Mouse (Mus musculus): ENCODE results near the gene Srsf12. TPM values are rescaled to one million over a fixed set of nuclear protein-coding genes. Genes with fewer than 3 reads are reported as not detected.

Srsf12 gene
- polyA plus RNA-seq, 1 experiment from 2014 or later = 3.3 TPM

DNA sequence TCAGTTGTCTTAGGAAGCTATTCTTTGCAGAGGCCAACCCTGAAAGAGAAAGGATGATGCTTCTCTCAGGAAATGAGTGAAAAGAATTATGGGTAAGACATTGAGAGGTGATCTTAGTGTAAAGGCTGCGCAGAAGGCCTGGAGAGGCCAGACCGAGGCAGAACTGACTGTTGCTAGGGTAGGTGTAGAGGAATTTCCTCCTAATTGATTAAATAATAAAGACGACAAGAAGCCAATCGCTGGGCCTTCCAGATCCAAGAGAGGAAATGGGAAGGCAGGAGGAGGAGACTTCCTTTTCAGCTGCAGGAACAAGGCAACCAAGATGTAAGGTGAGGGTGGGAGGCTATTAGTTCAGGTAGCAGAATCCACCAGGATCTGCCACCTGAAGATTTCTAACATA, 45.9 kb downstream of the Srsf12 start:
- no peak overlapping the region for H3K27ac ChIP-seq
- no peak overlapping the region for H3K4me2 ChIP-seq
- H3K27me3 ChIP-seq = no peaks in the 10 kb centered on the region
- H3K36me3 ChIP-seq = no peaks in the 10 kb centered on the region
- no peak for ATAC-seq (ENCODE audit: borderline replicate concordance, extremely low read depth, low FRiP score, low TSS enrichment)
- H3K9me3 ChIP-seq = no peaks in the 10 kb centered on the region
- no peak overlapping the region for H3K9ac ChIP-seq
- no peak overlapping the region for H3K4me3 ChIP-seq
- H3K4me1 ChIP-seq = no peaks in the 10 kb centered on the region
- WGBS = 78% methylated on average over 4 of the region's 4 CpGs

DNA sequence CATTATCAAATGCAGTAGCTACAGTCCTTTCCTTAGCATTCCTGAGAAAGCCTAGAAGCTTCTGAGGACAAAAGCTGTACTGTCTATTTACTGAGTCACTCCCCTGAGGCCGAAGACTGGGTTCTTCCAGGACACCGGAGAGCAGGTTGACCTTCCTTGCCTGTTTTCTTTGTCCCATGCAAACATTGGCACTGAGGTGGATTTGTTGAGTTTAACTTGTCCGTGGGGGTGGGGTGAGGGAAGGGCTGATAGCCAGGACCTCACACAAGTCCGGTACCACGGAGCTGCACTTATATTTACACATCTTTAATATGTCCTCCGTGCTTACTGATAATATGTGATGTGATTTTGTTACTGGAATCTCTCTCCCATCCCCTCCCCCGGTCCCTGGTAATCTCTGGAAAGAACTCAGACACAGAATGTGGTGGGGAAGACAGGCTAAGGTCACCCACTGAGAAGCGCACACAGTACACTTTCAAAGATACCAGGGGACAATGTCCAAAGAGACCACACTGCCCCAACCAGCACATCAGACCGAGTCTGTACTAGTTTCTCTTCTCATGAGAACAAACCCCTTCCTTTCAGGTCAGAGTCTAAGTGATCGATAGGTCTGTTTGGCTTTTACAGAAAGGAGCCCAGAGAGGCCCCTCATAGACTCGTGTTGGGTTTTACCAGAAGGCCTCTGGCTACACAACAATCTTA, 48.6 kb downstream of the Srsf12 start:
- no peak overlapping the region for H3K27ac ChIP-seq

DNA sequence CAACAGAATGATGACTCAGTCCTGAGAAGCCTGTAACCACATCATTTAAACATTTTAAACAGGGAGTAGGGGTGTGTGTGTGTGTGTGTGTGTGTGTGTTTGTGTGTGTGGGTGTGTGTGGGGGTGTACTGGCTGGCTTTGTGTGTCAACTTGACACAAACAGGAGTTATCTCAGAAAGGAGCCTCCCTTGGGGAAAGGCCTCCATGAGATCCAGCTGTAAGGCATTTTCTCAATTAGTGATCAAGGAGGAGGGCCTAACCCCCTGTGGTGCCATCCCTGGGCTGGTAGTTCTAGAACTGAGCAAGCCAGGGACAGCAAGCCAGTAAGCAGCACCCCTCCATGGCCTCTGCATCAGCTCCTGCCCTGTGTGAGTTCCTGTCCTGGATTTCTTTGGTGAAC, 51.5 kb downstream of the Srsf12 start:
- no peak overlapping the region for H3K4me3 ChIP-seq
- H3K4me2 ChIP-seq = 0 out of 2 replicates have a peak overlapping the region, but pooled peaks have one; percentile 21
- no peak overlapping the region for H3K9ac ChIP-seq
- peak overlapping the region; percentile 85; the same call in 1 of the 2 replicates for H3K27ac ChIP-seq
- no peaks in the 10 kb centered on the region for H3K36me3 ChIP-seq
- H3K4me1 ChIP-seq = peaks cover 20% of the 10 kb centered on the region
- no peaks in the 10 kb centered on the region for H3K9me3 ChIP-seq
- H3K27me3 ChIP-seq = no peaks in the 10 kb centered on the region
- no peak for ATAC-seq (ENCODE audit: borderline replicate concordance, extremely low read depth, low FRiP score, low TSS enrichment)

More for the DNA sequence above, 48.6 kb downstream of the Srsf12 start:
- ATAC-seq (ENCODE audit: borderline replicate concordance, extremely low read depth, low FRiP score, low TSS enrichment) = no peak
- Histone ChIP-seq H3K27me3 (no peaks in the 10 kb centered on the region), H3K9me3 (no peaks in the 10 kb centered on the region), H3K4me1 (peaks cover 20% of the 10 kb centered on the region), H3K4me2 (no peak overlapping the region), H3K4me3 (no peak overlapping the region), H3K9ac (no peak overlapping the region), H3K36me3 (no peaks in the 10 kb centered on the region)
- 38% methylated on average over 11 of the region's 11 CpGs for WGBS

DNA sequence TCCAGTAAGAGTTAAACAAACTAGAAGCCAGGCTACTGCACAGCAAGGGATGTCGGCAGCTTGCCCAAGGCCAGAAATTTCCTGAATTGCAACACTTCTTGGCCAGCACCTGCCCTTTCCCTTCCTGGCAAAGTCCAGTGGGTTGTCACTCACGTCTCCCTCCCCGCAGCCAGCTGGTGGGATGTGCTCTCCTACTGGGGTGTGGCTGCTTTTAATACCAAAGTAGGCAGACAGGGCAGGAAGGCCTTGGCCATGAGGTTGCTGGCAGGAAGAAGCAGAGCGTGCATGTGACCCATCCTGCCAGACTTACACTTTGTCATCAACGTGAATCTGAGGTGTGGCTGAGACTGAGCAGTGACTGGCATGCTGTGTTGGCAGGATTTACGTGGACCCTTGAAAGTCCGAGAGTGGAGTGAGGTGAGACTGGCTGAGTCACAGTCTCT, 52.5 kb downstream of the Srsf12 start:
- H3K4me3 ChIP-seq = no peak overlapping the region
- H3K27ac ChIP-seq = peak overlapping the region; percentile 85
- no peaks in the 10 kb centered on the region for H3K36me3 ChIP-seq
- H3K27me3 ChIP-seq = no peaks in the 10 kb centered on the region
- H3K4me2 ChIP-seq = peak overlapping the region; percentile 21; the same call in 1 of the 2 replicates
- H3K9ac ChIP-seq = no peak overlapping the region
- H3K9me3 ChIP-seq = no peaks in the 10 kb centered on the region
- peaks cover 20% of the 10 kb centered on the region for H3K4me1 ChIP-seq
- WGBS = 7% methylated on average over 7 of the region's 7 CpGs
- peak; percentile 94 for ATAC-seq (ENCODE audit: borderline replicate concordance, extremely low read depth, low FRiP score, low TSS enrichment)

DNA sequence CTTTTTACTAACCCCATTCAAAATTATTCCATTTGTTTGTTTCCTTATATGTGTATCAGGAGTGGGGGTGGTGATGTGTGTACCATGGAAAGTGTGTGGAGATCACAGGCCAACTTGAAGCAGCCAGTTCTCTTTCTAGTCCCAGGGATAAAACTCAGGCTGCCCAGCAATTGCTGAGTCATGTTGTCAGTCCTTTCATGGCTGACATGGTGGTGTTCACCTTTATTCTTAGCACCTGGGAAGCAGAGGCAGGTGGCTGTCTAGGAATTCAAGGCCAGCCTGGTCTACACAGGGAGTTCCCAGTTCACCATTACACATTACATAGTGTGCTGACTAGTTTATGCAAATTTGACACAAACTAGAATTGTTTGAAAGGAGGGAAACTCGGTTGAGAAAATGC, 54.1 kb downstream of the Srsf12 start:
- H3K36me3 ChIP-seq = no peaks in the 10 kb centered on the region
- H3K27ac ChIP-seq = no peak overlapping the region
- no peak overlapping the region for H3K9ac ChIP-seq
- no peak overlapping the region for H3K4me2 ChIP-seq
- peaks cover 20% of the 10 kb centered on the region for H3K4me1 ChIP-seq
- no peaks in the 10 kb centered on the region for H3K9me3 ChIP-seq
- H3K4me3 ChIP-seq = no peak overlapping the region
- no peaks in the 10 kb centered on the region for H3K27me3 ChIP-seq
- WGBS = 73% methylated on average over 1 of the region's 1 CpGs
- ATAC-seq (ENCODE audit: borderline replicate concordance, extremely low read depth, low FRiP score, low TSS enrichment) = no peak

DNA sequence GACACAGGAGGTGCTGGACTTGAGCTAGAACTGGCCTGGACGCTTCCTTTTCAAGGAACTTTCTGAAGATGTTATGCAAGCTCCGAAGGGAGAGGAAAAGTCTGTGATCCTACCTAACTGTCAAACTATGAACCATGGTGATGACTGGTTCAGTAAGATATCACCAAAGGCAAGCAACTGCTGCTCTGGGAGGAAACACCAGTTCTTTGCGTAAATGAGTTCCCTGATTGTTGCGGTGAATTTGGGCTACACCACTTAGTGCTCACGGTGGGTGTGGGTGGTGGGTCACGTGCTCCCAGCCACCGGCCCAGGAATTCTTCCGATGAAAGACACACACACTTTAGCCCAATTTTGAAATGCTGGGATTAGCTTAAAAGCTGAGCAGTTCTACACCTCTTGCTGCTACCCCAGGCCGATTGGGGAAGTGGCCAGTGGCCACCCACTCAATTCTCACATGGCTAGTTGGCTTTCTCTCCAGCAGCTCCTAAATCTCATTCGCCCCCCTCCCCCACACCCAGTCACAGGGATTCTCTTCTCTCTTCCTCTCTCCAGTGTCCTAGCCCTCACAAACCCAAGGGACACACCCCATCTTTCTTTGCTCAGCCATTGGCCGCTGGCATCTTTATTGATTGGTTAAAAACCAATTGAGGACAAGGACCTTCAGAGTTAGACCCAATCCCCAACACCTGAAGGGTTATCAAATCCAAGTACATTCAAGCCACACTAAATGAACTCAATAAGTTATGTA, 56.4 kb downstream of the Srsf12 start:
- WGBS = 82% methylated on average over 11 of the region's 11 CpGs
- Histone ChIP-seq H3K4me1 (peaks cover 20% of the 10 kb centered on the region), H3K4me2 (no peak overlapping the region), H3K9me3 (no peaks in the 10 kb centered on the region), H3K9ac (no peak overlapping the region), H3K36me3 (no peaks in the 10 kb centered on the region), H3K27me3 (no peaks in the 10 kb centered on the region), H3K27ac (no peak overlapping the region), H3K4me3 (no peak overlapping the region)
- no peak for ATAC-seq (ENCODE audit: borderline replicate concordance, extremely low read depth, low FRiP score, low TSS enrichment)

DNA sequence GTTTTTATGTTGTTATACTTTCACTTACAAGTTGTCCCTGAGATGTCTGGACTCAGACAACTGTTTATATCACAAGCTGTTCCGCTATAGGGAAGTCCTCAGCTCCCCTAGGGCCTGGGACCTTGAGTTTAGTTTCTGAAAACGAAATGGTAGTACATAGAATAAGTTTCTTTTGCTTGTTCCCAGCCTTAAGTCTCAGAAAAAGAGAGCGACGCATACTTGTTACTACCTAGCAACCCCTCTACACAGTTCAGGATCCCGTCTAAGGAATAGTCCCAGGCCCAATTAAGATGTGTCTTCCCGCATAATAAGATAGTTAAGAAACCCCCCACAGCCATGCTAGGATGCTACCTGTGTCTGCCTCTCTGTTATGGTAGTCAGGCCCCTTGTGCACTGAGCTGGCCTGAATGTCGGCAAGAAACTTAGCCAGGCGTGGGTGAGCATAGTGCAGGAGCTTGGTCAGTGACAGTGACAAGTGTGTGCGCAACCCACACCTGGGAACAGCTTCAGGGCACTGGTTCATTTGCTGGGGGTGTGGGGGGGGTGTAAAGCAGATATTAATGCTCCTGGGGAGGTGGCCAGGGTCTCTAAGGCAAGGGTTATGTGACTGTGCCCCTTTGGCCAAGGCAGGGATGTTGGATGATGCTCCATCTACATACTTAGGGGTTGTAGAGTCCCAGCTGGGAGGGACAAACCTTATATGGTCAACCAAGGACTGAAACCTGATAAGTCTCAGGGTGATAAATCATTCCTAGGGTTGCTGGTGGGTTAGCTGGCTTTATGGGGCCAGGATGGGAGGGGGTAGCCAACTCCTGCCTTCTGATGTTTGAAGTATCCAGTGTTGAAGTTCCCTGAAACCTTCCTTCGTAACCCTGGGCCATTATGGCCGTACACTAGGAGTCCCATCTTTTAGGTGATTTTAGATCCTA, 61.9 kb downstream of the Srsf12 start:
- no peak overlapping the region for H3K27ac ChIP-seq
- no peak overlapping the region for H3K9ac ChIP-seq
- no peak for ATAC-seq (ENCODE audit: borderline replicate concordance, extremely low read depth, low FRiP score, low TSS enrichment)
- no peaks in the 10 kb centered on the region for H3K4me1 ChIP-seq
- H3K9me3 ChIP-seq = no peaks in the 10 kb centered on the region
- H3K27me3 ChIP-seq = no peaks in the 10 kb centered on the region
- 75% methylated on average over 11 of the region's 11 CpGs for WGBS
- no peak overlapping the region for H3K4me2 ChIP-seq
- H3K4me3 ChIP-seq = no peak overlapping the region
- no peaks in the 10 kb centered on the region for H3K36me3 ChIP-seq

DNA sequence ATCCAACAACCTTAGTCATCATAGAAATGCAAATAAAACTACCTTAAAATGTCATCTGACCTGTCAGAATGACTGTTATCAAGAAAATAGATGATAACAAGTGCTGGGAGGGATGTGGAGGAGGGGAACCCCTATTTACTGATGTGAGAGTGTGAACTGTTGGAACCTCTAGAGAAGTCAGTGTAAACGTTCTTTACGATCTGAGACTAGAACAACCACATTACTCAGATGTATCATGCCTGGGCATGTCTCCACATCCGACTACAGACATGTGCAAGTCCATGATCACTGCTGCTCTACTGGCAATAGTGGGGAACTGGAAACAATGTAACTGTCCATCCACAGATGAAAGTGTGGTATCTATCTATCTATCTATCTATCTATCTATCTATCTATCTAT, 64.6 kb downstream of the Srsf12 start:
- H3K27me3 ChIP-seq = no peaks in the 10 kb centered on the region
- H3K4me2 ChIP-seq = no peak overlapping the region
- no peaks in the 10 kb centered on the region for H3K36me3 ChIP-seq
- no peaks in the 10 kb centered on the region for H3K9me3 ChIP-seq
- no peak overlapping the region for H3K9ac ChIP-seq
- H3K4me3 ChIP-seq = no peak overlapping the region
- no peak overlapping the region for H3K27ac ChIP-seq
- WGBS = 41% methylated on average over 3 of the region's 3 CpGs
- no peak for ATAC-seq (ENCODE audit: borderline replicate concordance, extremely low read depth, low FRiP score, low TSS enrichment)
- no peaks in the 10 kb centered on the region for H3K4me1 ChIP-seq

DNA sequence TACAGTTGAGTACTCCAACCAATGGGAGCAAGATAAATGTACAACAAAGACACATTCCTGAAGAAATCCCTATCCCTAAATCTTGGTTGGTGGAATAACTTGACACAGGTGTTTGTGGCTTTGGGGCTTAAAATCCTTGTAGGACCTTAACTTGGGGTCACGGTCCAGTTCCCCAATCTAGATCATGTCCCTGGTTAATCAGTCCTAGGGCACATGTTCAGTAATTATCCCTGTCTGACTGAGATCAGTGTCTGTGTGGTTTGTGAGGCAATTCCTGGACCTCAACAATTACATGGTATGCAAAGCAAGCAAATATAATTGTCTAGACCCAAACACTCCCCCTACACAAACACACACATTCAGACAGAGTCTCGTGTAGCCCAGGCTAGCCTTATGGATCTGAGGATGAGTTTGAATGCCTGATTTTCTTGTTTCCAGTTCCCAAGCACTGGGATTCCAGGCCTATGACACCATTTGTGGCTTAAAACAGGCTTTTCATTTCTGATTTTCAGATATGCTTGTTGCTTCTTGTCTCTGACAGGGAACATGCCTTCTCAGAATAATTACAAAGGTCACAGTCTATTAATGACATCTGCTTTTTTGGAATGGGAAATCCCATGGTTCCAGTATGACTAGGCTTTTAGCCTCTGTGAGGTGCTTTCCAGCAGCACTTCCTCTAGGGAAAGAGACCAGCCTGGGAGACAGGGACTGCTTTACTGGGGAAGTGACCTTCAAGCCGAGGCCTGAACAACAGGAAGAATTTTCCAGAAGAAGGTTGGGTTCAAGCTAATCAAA, 73.3 kb downstream of the Srsf12 start:
- ATAC-seq (ENCODE audit: borderline replicate concordance, extremely low read depth, low FRiP score, low TSS enrichment) = no peak
- no peak overlapping the region for H3K27ac ChIP-seq
- no peak overlapping the region for H3K4me2 ChIP-seq
- no peaks in the 10 kb centered on the region for H3K27me3 ChIP-seq
- H3K4me3 ChIP-seq = no peak overlapping the region
- H3K9ac ChIP-seq = no peak overlapping the region
- no peaks in the 10 kb centered on the region for H3K4me1 ChIP-seq
- 81% methylated on average over 3 of the region's 3 CpGs for WGBS
- H3K9me3 ChIP-seq = no peaks in the 10 kb centered on the region
- H3K36me3 ChIP-seq = no peaks in the 10 kb centered on the region
